Mouse (Mus musculus): Measurements from ENCODE around the gene Zc2hc1b.

DNA sequence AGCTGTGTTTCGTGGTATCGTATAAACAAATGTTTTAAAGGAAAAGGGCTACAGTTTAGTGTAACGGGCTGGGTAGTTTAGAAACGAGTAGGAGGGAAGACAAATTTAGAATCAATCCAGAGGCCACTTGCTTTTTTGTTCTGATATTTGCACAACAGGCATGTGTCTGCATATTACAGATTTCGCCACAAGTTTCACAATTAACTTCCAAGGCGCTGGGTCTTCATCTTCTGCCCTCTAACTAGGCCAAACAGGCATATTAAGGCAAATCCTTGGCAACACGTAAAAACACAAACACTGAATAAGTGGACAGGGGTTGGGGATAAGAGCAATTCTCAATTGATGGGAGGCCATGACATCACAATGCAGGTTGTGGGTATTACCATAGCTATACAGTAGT is 2.0 kb downstream of the Zc2hc1b start:
- TF ChIP-seq EP300 (IDR thresholded peaks at IDR 0.05; ENCODE audit: low read depth) (no peak), CTCF (IDR thresholded peaks at IDR 0.05; ENCODE audit: low read depth) (no peak)
